Mouse (Mus musculus) lung, postnatal 25 days (tissue): ENCODE measurements around the gene Prss1.
"Not testable (repeated sequence)": the region's sequence is repeated elsewhere in the genome, so short reads cannot be mapped to it uniquely, and the experiment has no call there.

ENCODE experiments used
- DNase-seq: peaks from one replicate; pipeline ENCODE4 v3.0.0; 2022; ENCODE audit warnings: low spot score

The Prss1 gene

DNA sequence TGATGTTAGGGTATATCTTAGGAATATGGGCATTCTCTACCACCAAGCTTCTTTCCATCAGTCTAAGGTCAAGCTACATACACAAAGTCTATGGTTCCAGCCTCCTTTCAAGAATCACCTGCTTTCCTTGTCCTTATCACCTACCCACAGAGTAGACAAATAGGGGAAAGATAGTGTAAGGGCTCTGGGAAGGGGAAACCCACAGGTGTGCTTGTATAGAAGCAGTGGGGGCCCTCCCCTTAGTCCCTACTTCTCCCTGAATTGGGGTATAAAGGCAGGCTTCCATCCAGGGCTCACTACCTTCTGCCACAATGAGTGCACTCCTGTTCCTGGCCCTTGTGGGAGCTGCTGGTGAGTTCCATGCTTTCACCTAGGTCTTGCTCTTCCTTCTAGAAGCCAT, at the start of gene Prss1:
TSS of gene Prss1 (plus strand) at position 301 of the 400 bp plus-strand sequence.
- not testable (repeated sequence) for DNase-seq

GRCm38 (mm10) chr6:41442261-41442660, 16.5 kb upstream of the Prss1 start:
- not testable (repeated sequence) for DNase-seq

DNA sequence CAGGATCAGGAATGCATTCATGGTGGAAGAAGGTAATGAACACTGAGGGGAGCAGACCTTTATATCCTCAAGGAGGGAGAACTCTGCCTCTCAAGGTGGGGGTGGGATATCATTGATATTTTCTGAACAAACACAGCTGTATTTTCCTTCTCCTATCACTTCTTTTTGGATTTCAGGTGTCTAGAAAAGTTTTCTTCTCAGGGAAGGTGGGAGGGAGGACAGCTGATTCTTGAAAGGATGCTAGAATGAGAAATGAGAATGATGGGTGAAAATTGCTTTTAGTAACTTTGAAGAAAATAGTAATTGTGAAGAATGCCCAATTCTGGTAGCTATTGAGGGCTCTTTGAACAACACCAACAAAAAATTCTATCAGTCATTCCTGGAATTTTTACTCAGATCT, 12.7 kb upstream of the Prss1 start, which contains the start of gene Gm10334:
TSS of gene Gm10334 (minus strand) at position 101 of the 400 bp plus-strand sequence.
- DNase-seq, result not testable (repeated sequence)

- no peak for DNase-seq
These were observed 40.6 kb downstream of the Prss1 start for GRCm38 (mm10) chr6:41499374-41499773.

GRCm38 (mm10) chr6:41504915-41505314, 46.2 kb downstream of the Prss1 start:
- DNase-seq, result no peak

GRCm38 (mm10) chr6:41505323-41505722, 46.6 kb downstream of the Prss1 start:
- no peak for DNase-seq
